Mouse (Mus musculus): Measurements from ENCODE around the gene Zfp568. TPM values are rescaled to one million over a fixed set of nuclear protein-coding genes. Genes with fewer than 3 reads are reported as not detected.

The Zfp568 gene
- total RNA-seq (2023), result 21.7 to 29.4 TPM (median 24.5 TPM) in 4 replicates

DNA sequence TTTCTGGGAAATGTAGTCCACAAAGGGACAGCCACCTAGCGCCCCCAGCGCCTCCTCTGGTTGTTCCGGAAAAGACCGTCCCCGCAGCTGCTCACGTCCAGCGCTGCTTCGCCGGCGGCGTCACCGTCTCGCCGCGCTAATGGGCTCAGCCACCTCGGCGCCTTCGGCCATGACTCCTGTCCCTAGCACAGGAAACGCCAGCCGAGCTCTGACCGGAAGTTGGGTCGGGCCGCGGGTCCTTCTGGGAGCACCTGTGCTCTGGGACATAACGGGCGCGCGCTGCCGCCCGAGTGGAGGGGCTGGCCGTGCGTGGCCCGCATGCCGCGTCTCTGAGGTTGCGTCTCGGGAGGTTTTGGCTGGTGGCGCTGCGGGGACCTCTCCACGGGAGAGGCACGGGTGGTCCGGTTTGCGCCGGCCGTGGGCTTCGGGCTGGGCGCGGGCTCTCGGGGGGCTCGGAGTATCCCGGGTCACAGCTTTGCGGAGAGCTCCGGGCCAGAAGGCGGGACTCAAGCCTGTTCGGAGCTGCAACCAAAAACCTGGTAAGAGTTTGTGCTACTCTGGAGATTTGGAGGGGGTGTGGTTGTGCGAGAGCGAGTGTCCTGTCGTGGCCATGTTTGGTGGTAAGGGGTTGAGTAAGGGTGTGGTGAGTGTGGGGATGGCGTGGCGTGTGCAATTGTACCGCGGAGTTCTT lies at the start of gene Zfp568:
TSS of gene Zfp568 (plus strand) at position 266 of the 691 bp plus-strand sequence.

DNA sequence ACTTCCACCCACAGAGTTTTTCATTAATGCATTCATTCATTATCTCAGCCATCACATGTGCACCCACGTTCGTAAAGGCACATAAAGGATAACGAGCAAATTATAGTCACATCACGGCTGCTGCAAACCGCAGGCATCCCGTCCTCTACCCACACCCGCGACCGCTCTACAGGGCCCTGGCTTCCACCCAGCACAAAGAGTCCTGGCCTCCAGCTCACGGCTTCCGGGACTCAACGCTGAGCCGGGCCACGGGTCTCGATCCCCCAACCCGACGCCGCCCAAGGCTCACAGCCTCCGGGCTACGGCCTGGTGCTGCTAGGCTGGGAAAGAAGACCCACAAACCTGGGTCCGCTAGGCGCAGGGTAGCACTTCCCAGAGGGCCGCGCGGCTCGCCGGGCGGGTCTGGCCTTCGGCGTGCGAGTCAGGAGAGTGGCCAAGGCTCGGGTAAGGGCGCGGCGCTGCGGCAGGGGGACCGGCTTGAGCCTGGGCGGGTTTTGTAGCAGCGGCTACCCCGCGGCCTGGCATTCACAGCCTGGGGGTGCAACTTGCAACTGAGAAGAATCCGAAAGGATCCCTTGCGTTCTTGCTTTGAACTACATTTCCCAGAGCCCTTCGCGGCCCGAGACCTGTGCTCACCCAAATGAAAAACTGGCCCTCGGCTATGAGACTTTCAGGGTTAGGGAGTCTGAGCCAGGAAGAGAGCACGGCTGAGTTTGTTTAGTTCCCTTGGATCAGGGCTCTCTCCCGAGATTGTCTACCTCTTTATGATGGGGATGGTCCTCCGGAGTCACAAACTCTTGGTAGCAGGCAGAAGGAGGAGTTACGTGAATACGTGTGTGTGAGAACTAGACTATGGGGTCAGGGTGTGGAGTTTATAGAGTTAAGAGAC lies 30.0 kb upstream of the Zfp568 start, which contains the start of gene Zfp74:
TSS of gene Zfp74 (minus strand) at position 577 of the 889 bp plus-strand sequence.

GRCm38 (mm10) chr7:30050882-30051548 lies 67.3 kb downstream of the Zfp568 start, which contains the start of gene Zfp14:
TSS of gene Zfp14 (minus strand) at chr7:30051380.

GRCm38 (mm10) chr7:30072146-30073028 lies 88.6 kb downstream of the Zfp568 start, which contains the start of gene Zfp82:
TSS of gene Zfp82 (minus strand) at chr7:30072900.

Other genes starting within 250 kb of the Zfp568 start
- 16.7 to 19.0 TPM (median 18.4 TPM) in 4 replicates for gene Zfp84, start 215.4 kb upstream of the Zfp568 start, total RNA-seq (2023)
- gene Zfp30, start 200.0 kb upstream of the Zfp568 start, total RNA-seq (2023), result 0.49 to 0.76 TPM (median 0.56 TPM) in 4 replicates
- 9.1 to 11.9 TPM (median 10.4 TPM) in 4 replicates for gene Zfp790, start 167.8 kb upstream of the Zfp568 start, total RNA-seq (2023)
- gene Zfp940, start 130.3 kb upstream of the Zfp568 start, total RNA-seq (2023), result 3.8 to 4.8 TPM (median 4.7 TPM) in 4 replicates
- gene Zfp420, start 124.0 kb upstream of the Zfp568 start, total RNA-seq (2023), result 11.6 to 16.9 TPM (median 15.0 TPM) in 4 replicates
- 7.7 to 11.1 TPM (median 10.1 TPM) in 4 replicates for gene Zfp27, start 77.4 kb upstream of the Zfp568 start, total RNA-seq (2023)
- gene Zfp383, start 75.7 kb upstream of the Zfp568 start, total RNA-seq (2023), result 2.9 to 5.3 TPM (median 4.5 TPM) in 4 replicates
- gene Zfp74, start 29.9 kb upstream of the Zfp568 start, total RNA-seq (2023), result 8.1 to 11.9 TPM (median 10.2 TPM) in 4 replicates
- gene Zfp14, start 67.4 kb downstream of the Zfp568 start, total RNA-seq (2023), result 2.8 to 4.2 TPM (median 2.9 TPM) in 4 replicates
- 2.3 to 4.9 TPM (median 4.0 TPM) in 4 replicates for gene Zfp82, start 88.9 kb downstream of the Zfp568 start, total RNA-seq (2023)
- 1.4 TPM in 1 of 4 replicates, not detected in the others for gene Gm26920, start 106.5 kb downstream of the Zfp568 start, total RNA-seq (2023)
- 3.4 to 7.1 TPM (median 5.3 TPM) in 4 replicates for gene Zfp566, start 106.6 kb downstream of the Zfp568 start, total RNA-seq (2023)
- 21.4 to 32.3 TPM (median 22.1 TPM) in 4 replicates for gene Zfp260, start 110.8 kb downstream of the Zfp568 start, total RNA-seq (2023)
- gene Zfp382, start 138.0 kb downstream of the Zfp568 start, total RNA-seq (2023), result 11.9 to 15.5 TPM (median 15.2 TPM) in 4 replicates
- 43.1 to 54.7 TPM (median 48.2 TPM) in 4 replicates for gene Zfp146, start 185.8 kb downstream of the Zfp568 start, total RNA-seq (2023)
- not detected in 4 replicates for gene Cox7a1, start 200.2 kb downstream of the Zfp568 start, total RNA-seq (2023)
- gene Capns1, start 214.9 kb downstream of the Zfp568 start, total RNA-seq (2023), result 170 to 185 TPM (median 179 TPM) in 4 replicates
- 34.3 to 44.9 TPM (median 41.8 TPM) in 4 replicates for gene Polr2i, start 248.0 kb downstream of the Zfp568 start, total RNA-seq (2023)
- 30.0 to 41.9 TPM (median 35.3 TPM) in 4 replicates for gene Tbcb, start 248.3 kb downstream of the Zfp568 start, total RNA-seq (2023)

Data from B cell, adult 62 days (primary cell).